ENCODE assay signal across 8 mouse cellular contexts in genomic region chr7:66689294-66689619, GRCm38 (mm10). TPM values are rescaled to one million over a fixed set of nuclear protein-coding genes. Genes with fewer than 3 reads are reported as not detected.
DNase-seq lines count a peak whose midpoint lies in the region; ATAC-seq lines count a peak whose summit lies in the region.

Gene Asb7, minus strand, starts transcription at chr7:66689596.

- H3K4me1 ChIP-seq in neural tube, embryonic 11.5 days (ENCODE audit: control insufficient read depth, insufficient read depth, low read length) = peaks cover 10% of the 10 kb centered on the region; the same call in 1 of the 2 replicates
- H3K4me1 ChIP-seq in neural tube, embryonic 12.5 days = peaks cover 11% of the 10 kb centered on the region

- ATAC-seq in neural tube, embryonic 11.5 days (ENCODE audit: insufficient read depth, low FRiP score, low TSS enrichment) = no peak; the same call in 1 of the 2 replicates
- peak; percentile 95; the same call in 1 of the 2 replicates for ATAC-seq in neural tube, embryonic 12.5 days (ENCODE audit: low FRiP score, low read depth)
- ATAC-seq in monocyte, adult 5-6 weeks (replicated peaks; ENCODE audit: insufficient number of reproducible peaks, low FRiP score, low TSS enrichment, poor library complexity, severe bottlenecking) = no peak

- WGBS in neural tube, embryonic 11.5 days = 0% methylated on average over 11 of the region's 18 CpGs
- under 1% methylated on average over 17 of the region's 18 CpGs for WGBS in neural tube, embryonic 12.5 days

- peak within 1 kb of the TSS; percentile 92 for H3K4me2 ChIP-seq in neural tube, embryonic 11.5 days (ENCODE audit: low read depth)
- peak within 1 kb of the TSS; percentile 97 for H3K4me2 ChIP-seq in neural tube, embryonic 12.5 days (replicated peaks)

- no peaks in the 10 kb centered on the region for H3K9me3 ChIP-seq in neural tube, embryonic 11.5 days (ENCODE audit: control insufficient read depth, low read length)
- H3K9me3 ChIP-seq in neural tube, embryonic 12.5 days = no peaks in the 10 kb centered on the region

- H3K9ac ChIP-seq in neural tube, embryonic 11.5 days (ENCODE audit: low read length) = peak within 1 kb of the TSS; percentile 82
- H3K9ac ChIP-seq in neural tube, embryonic 12.5 days = peak within 1 kb of the TSS; percentile 87

- H3K4me3 ChIP-seq in neural tube, embryonic 11.5 days (ENCODE audit: low read depth, low read length) = peak within 1 kb of the TSS; percentile 70
- peak within 1 kb of the TSS; percentile 73 for H3K4me3 ChIP-seq in neural tube, embryonic 12.5 days

- H3K27me3 ChIP-seq in neural tube, embryonic 11.5 days (ENCODE audit: control insufficient read depth, insufficient read depth, low read length) = no peaks in the 10 kb centered on the region
- no peaks in the 10 kb centered on the region for H3K27me3 ChIP-seq in neural tube, embryonic 12.5 days (replicated peaks)

- no peak for DNase-seq in adrenal gland, adult 18-20 months (ENCODE audit: low spot score in 2 of 2)
- DNase-seq in adrenal gland, adult (ENCODE audit: inconsistent age in 2 of 2, low spot score in 1 of 2) = no peak
- no peak for DNase-seq in neural tube, embryonic 11.5 days (ENCODE audit: low spot score)
- DNase-seq in neural tube, embryonic 10.5 days (ENCODE audit: extremely low spot score, low spot score) = no peak
- DNase-seq in left cerebral cortex, adult 8-10 months (ENCODE audit: low spot score in 2 of 2) = no peak
- DNase-seq in natural killer cell, adult 2 months (ENCODE audit: low spot score in 2 of 2) = no peak

- H3K36me3 ChIP-seq in neural tube, embryonic 11.5 days (ENCODE audit: control insufficient read depth, insufficient read depth, low read length) = no peaks in the 10 kb centered on the region
- H3K36me3 ChIP-seq in neural tube, embryonic 12.5 days = no peaks in the 10 kb centered on the region

- peak within 1 kb of the TSS; percentile 85 for H3K27ac ChIP-seq in neural tube, embryonic 11.5 days (ENCODE audit: low read depth, low read length)
- H3K27ac ChIP-seq in neural tube, embryonic 12.5 days = peak within 1 kb of the TSS; percentile 74; the same call in 1 of the 2 replicates

RNA-seq across cellular contexts. Expression of gene Asb7, which starts in this region (rescaled TPM):
- 10 to 100 TPM; 12.8 to 13.7 TPM for total RNA-seq in adrenal gland, adult 18-20 months (2021)
- polyA plus RNA-seq in neural tube, embryonic 11.5 days (2014; fragmentation: Nextera tagmentation; extraction: Ambion mirVana) = 18.7 and 20.7 TPM in 2 replicates
- total RNA-seq in left cerebral cortex, adult 8-10 months (2022) = 10 to 100 TPM; 18.1 to 23.1 (median 20.9) TPM
- polyA plus RNA-seq in neural tube, embryonic 12.5 days (2016; fragmentation: Nextera tagmentation; extraction: Ambion mirVana) = 19.0 and 22.5 TPM in 2 replicates
- 7.5 to 8.3 TPM (median 8.3 TPM) in 3 replicates for total RNA-seq in monocyte, adult 5-6 weeks (2017)
